Mouse (Mus musculus): ENCODE data around the gene Bmp7.

Gene Bmp7

DNA sequence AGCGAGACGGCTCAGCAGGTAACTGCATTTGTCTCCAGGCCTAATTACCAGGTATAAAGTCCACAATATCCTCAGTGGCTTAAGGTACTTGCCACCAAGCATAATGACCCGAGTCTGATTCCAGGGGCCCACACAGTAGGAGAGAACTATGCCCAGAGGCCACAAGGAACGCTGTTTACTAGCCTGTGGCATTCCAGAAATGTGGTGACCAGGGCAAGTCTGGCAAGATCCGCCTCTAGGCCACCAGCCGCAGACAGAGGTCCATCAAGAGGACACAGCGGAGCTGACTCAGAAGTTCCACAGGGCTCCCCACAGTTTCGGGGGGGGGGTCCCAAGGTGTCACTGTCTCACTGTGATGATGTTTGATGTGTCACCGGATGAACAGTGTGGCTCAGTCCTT is 34.0 kb downstream of the Bmp7 start:
- no peak for DNase-seq (ENCODE audit: low spot score)

DNA sequence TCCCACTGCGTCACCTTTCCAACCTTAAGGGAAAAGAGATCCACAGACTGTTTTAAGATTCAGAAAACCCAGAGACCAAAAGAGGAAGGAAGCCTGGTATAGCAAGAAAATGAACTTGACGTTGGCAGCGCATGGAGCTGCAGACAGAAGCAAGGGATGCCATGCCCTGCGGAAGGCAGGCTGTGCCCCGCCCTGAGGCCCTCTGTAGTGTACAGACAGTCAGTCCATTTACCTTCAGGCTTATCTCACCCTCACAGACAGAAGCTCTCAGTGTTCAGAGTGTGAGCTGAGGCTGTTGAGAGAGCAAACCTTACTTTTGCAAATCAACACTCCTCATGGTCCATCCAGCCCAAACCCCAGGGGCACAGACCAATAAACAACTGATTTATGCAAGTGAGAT is 35.1 kb downstream of the Bmp7 start:
- no peak for DNase-seq (ENCODE audit: low spot score)

DNA sequence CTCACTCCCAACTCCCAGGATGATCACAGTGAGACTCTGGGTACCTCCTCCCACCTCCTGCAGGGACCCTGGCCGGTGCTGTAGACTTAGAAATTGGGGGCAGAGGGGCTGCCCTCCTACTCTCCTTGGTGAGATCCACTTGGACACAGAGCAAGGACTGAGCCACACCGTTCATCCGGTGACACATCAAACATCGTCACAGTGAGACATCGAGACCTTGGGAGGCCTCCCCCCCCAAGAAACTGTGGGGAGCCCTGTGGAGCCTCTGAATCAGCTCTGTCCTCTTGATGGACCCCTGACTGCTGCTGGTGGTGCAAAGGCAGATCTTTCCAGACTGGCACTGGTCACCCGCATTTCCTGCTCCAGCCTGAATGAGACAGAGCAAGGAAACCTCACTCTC is 35.5 kb downstream of the Bmp7 start:
- DNase-seq (ENCODE audit: low spot score), result no peak

DNA sequence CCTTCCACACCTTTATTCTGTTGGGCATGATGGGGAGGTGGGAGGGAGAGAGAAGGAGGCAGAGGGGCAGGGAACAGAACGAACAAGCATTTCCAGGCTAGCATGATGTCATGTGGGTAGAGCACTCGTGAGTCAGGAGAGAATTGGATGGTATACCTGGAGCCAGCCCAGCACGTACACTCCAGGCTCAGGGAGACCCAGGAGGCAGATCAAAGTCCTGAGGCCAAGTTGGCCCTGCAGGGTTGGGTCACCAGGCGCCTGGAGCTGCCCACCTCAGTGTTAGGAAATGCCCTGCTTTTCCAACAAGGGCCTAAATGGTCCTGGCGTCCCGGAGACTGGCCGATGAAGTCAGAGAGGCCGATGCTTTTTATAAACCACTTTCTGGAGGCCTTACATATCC is 36.6 kb downstream of the Bmp7 start:
- DNase-seq (ENCODE audit: low spot score), result no peak

DNA sequence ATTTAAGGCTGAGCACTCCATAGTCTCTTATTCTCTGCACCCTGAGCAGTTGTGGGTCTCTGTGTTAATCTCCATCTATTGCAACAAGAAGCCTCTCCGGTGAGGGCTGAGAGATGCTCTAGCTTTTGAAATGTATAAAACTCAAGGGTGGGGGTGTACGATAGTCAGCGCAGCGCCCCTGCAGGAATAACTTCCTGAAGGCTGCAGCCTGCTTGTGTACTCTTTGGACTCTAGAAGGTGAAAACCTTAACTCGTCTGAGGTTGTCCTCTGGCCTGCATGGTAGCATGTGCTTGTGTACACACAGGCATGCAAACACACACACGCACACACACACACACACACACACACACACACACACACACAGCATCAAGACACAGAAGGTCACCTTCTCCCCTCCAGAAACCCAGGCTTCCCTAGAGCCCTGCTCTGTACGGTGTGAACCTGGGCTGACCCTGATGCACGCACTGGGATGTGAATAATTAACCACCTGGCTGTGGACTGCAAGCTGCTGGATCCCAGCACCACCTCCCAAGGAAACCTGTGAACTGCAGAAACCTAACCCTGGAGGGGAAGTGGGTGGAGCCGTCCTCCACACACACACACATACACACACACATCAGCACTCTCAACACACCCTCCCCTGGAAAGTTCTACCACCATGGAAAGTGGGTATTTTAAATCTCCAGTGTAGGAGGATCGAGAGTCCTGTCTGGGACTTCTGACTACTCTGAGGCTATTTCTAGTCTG is 39.0 kb downstream of the Bmp7 start:
- DNase-seq (ENCODE audit: low spot score), result no peak

DNA sequence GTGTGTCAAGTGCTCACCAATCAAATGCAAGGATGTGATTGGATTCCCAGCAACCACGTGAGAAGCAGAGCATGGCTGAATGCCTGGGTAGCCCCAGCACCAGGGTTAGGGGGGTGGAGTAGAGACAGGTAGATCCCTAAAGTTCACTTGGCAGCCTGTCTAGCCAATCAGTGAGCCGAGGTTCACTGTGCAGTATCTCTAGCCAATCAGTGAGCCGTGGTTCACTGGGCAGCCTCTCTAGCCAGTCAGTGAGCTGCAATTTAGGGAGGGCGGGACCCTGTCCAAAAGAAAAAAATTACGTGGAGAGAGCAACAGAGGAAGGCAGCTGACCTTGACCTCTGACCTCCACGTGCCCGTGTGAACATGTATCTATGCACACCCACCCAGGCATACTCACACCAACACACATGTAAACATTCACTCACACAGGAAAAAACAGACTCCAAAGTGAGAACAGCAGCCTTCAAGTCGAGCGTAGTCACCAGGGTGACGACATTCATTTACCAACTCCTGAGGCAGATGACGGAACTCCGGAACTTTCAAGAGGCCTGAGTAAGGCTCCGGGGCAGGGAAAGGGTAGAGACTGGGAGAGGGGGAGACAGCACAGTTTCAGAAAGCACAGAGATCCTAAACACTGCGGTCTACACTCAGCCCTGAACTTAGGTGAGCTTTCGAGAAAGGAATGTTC is 50.2 kb downstream of the Bmp7 start:
- no peak for DNase-seq (ENCODE audit: low spot score)

DNA sequence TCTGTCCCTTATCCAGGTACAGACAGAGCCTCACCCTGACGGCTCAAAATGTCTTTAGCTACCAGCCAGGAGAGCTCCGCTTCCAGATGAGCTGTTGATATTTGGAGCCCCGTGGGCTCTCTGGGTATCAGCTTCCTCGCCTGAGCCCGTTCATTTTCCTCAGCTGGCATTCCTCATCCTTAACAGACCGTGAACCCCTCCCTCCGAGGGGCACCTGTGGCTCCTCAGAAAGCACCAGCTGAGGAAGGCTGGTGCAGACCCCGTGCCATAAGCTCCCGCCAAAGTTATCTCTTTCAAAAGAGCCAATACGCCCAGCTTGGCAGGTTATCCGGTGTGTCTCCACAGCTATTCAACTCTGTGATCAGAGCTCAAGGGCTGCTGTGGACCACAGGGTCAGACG is 50.9 kb downstream of the Bmp7 start:
- DNase-seq (ENCODE audit: low spot score), result no peak

DNA sequence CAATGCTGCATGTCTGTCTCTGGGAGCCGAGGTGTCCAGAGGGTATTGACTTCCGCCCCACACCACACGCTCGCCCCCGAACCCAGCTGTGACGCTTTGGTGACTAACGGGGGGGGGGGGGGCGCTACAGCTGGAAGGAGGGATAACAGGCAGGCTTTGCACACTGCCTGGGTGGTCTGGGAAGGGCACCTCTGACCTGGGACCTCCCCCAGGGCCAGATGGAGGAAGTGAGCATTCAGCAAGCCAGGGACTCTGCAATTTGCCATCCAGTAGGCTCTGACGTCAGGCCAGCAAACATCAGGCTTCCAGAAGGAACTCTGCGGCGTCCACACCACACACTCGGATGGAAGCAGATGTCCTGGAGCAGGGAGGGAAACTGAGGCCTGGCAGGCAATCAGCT is 52.0 kb downstream of the Bmp7 start:
- DNase-seq (ENCODE audit: low spot score), result no peak

DNA sequence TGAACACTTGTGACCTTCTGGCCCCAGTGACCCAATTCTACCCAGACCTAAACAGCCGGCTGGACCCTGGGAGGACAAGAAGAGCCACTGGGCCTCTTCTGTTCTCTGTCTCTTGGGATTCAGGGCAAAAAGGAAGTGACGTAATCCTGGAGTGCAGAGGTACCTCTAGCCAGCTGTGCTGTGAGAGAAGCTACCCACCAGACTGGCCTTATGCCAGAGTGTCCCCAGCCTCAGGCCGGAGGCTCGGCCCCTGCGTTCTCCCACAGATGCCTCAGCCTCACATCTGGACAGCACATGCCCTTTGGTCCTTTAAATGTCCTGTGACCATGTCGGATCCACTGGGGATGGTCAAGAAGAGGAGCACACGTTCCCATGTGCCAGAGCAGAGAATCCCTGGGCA is 54.3 kb downstream of the Bmp7 start:
- DNase-seq (ENCODE audit: low spot score), result no peak

DNA sequence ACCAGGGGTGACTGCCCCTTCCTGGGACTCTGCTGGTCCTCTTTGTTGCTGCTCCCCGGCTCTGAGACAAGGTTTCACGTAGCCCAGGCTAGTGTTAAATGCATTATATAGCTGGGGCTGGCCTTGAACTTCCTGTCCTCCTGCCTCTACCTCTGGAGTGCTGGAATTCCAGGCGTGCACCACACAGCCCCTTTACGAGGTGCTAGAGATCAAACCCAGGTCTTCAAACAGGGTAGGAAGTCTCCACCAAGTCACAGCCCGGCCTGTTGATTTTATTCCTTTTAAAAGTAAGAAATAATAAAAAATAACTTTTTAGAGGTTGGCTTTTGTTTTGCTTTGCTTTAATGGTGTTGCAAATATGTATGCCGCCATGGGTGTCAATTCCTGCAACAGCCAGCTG is 55.5 kb downstream of the Bmp7 start:
- no peak for DNase-seq (ENCODE audit: low spot score)

DNA sequence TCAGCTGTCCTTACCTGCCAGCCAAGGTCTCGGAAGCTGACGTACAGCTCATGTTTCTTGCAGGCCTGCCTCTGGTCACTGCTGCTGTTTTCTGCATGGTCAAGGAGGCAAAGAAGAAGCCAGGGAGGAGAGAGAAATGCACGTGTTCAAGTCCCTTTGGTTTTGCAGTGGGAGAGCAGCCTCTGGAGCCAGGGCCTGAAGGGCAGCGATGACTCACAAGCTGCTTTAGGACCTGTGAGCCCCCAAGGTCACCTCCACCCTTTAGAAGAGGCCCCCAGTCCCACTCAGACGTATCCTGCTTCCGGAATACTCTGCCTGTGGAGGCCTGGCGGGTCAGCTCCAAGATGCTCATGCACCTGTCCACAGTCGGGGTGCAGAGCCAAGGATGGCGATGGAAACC is 64.9 kb downstream of the Bmp7 start:
- no peak for DNase-seq (ENCODE audit: low spot score)

DNA sequence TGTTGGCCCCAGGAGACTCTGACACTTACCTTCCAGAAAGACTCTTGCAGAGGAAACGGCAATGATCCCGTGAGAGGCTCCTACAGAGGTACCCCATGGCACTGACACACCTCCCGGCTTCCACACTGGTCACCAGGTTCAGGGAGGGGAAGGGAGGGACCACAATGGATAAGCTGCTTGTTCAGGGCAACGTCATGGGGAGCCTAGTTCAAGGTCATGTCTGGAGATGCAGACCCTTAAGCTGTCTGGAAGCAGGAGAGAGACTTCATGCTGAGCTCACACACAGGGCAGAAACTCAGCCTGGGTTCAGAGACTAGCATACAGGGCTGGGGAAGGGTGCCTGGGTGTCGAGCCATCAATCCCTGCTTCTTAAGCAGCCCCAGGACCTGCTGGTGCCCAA is 73.8 kb downstream of the Bmp7 start:
- DNase-seq (ENCODE audit: low spot score), result no peak

DNA sequence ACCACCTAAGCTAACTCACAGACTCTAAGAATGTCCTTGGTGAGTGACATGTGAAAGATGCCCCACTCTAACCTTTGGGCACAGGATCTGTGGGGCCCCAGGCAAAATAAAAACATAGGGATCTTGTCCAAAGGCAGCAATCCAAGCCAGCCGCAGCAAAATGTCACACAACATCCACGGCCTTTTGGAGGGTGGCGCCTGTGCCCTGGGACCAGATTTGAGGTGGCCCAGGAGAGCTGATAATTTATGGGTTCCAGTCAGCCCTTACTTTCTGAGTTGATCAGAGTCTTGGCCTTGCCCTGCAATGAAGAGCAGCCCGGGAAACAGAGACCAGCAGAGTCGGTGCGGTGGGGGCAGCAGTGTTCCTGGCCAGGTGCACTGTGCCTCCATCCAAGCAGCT is 75.0 kb downstream of the Bmp7 start:
- DNase-seq (ENCODE audit: low spot score), result no peak

DNA sequence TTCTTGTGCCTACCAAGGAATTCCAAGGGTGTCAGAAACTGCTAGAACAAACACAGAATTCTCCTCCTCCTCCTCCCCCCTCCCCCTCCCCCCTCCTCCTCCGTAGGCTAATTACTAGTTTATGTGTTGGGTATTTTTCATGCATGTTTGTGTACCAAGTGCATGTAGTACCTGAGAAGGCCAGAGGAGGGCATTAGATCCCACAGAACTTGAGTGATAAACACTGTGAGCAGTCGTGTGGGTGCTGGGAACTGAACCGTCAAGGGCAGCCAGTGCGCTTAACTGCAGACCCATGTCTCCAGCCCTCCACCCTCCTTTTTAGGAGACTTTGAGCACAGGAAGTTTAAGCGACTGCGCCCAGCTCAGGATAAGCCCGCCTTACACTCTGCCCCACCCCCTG is 75.6 kb downstream of the Bmp7 start:
- DNase-seq (ENCODE audit: low spot score), result no peak

DNA sequence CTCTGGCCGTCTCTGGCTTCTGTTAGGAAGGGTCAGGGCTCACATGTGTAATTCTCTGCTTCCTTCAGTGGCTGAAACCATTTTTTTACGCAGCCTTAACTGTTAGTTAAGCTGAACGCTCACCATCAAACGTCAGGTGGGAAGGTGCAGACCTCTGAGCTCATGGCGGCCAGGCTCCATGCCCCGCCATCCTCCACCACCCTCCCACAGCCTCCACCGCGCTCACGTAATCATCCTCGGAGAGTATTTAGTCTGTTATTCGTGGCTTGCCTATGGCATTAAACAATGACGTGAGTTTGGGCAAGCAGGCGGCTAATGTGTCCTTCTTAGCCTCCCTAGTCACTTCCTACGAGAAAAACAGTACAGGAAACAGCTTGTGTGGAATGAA is 76.7 kb downstream of the Bmp7 start:
- no peak for DNase-seq (ENCODE audit: low spot score)

DNA sequence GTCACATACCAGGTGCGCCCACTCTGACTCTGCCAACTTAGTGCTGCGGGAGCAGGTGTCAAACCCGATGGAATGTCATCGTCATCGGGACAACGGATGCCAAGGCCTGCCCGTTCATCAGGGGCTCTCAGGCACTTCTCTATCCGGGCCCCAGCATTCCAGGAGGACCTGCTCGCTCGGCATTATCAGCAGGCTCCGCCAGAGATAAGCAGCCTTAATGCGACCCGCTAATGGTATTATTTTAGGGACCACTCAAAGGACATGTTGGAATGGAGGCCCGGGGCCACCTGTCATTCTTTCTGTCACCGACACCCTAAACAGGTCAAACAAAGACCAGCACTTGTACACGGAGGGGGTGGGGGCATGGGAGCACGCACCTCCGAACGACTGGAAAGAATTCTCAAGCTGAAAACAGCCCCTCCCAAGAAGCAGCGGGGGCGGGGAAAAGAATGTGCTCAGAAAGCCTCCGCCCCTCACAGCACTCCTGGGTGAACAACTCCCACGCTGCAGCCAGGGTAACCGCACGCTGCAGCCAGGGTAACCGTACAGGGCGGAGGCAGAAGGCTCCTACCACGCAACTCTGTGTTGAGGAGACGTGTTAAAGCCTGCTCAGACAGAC is 77.2 kb downstream of the Bmp7 start:
- DNase-seq (ENCODE audit: low spot score), result peak; percentile 62

DNA sequence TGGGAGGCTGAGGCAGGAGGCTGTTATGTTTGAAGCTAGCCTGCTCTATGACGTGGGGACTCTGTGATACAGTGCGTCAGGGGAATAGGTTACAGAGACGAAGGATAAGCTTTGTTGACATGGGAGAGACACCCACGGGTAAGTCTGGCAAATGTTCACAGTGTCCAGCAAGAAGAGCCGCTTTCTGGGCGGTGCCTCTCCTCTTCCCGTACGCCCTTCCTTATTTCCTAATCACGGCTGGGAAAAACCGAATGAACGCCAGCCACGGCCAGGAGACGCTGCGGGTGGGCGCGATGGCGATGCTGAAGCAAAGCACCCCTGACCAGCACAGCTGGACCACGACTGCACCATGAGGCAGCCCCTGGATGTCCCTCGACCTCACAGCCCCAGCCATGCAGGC is 77.7 kb downstream of the Bmp7 start:
- no peak for DNase-seq (ENCODE audit: low spot score)

DNA sequence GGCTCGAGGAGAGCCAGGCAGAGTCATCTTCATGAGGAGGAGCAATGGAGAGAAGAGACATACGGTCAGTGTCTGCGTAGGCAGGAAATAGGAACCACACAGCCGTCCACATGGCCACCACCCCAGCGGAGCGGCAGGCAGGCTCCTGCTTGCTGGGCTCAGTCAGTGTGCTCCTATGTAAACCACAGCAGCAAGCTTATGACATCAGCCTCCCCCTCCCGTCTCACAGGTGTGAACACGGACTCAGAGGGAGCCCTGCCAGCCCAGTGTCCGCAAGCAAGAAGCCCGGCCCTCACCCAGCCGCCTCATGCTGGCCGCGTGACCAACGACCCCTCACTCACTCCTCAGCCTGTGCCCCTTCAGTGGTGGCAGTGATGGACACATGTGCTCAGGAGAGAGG is 78.5 kb downstream of the Bmp7 start:
- no peak for DNase-seq (ENCODE audit: low spot score)

DNA sequence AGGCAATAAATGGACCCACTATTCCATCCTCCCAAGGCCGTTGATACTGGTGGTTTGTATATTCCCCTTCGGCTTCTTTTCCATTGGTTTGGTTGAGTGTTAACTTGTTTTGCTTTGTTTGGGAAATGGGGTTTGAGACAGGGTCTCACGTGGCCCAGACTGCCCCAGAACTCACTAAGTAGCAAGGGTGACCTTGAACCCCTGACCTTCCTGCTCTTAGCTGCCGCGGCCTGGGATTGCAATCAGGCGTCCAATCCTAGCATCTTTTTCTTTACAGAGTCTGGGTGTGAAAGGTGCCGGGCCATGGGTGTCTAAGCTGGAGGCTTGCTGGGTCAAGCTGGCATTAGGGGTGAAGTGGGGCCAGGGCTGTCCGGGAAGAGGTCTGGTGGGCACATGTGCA is 79.5 kb downstream of the Bmp7 start:
- DNase-seq (ENCODE audit: low spot score), result no peak

DNA sequence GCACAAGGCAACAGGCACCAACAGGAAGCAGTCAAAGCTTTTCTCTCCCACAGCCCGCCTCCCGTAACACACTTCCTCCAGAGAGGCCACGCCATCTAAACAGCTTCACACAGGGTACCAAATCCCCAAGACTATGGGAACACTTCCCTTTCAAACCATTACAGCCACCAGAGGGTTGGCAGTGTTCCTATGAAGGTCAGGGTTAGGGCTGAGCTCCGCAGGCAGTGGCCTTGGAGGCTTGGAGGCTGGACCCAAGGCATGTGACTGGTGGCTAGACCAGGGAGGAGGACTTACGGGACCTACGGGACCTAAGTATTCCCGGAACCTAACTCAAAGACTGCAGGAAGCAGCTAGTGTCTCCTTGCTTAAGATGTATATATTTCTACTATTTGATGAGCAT is 80.0 kb downstream of the Bmp7 start:
- DNase-seq (ENCODE audit: low spot score), result peak; percentile 50

DNA sequence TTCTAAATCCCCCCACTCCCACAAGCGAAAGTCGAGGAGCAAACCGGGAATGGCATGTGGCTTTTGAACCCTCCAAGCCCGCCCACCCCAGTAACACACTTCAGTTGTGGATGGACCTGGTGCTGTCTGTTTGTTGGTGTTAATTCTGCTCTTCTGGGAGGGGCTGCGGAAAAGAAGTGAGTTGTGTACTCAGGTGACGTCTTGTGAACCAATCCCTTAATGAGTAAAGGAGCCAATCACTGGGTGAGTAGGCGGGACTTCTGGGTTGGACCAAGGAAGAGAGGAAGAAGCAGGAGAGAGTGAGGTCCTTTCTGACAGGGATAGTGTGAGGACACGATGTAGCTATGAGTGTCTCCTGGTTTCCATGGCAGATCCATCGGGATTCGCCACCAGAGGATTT is 83.1 kb downstream of the Bmp7 start:
- no peak for DNase-seq (ENCODE audit: low spot score)

DNA sequence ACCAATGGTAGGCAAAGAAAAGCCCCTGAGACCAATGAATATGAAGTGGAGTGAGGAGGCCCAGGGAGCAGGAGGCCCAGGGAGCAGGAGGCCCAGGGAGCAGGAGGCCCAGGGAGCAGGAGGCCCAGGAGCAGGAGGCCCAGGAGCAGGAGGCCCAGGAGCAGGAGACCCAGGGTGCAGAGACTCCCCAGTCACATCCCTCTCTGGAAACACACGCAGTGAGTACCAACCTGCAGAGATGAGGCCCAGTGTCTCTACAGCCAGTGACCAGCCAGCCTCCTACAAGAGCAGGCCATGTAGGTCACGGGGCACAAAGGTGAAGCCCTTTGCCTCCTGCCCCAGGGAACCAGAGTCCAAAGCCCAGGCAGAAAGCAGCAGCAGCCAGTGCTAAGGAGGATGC is 83.6 kb downstream of the Bmp7 start:
- DNase-seq (ENCODE audit: low spot score), result no peak

DNA sequence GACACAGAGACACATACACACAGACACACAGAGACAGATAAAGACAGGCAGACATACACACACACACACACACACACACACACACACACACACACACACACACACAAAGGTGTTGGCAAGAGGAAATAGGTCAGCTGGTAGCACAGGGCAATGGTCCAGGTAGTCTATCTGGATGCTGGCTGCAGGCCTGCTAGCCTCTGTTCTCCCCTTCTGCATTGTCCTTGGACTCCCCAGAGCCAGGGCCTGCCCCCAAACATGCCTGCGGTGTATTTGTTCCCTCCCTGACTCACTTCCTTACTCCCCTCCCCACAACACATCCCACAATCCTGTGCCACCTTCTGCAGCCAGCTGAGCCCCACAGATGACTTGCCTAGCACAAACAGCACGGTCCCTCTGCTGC is 86.0 kb downstream of the Bmp7 start:
- no peak for DNase-seq (ENCODE audit: low spot score)

DNA sequence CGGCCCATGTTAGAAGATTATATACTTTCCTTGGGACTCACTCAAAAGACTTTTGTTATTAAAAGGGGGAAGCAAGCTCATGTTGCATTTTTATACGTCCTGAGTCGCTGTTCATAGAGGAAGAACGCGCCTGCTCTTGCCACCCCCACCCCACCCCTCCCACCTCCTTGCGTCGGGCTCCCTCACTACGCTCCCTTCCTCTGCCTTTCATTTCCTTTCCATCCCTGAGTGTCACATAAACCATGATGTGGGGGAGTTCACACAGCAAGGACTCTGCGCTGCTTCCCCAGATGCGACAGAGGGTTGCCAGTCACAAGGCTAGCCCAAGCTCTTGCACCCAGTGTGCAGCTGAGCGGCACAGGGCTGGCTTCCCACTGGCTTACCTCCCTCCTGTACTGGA is 88.3 kb downstream of the Bmp7 start:
- no peak for DNase-seq (ENCODE audit: low spot score)
